Mouse (Mus musculus) ES-E14 (cell line): Measurements from ENCODE around the gene Timm8b.

ENCODE experiments used
- ZC3H11A ChIP-seq: IDR thresholded peaks from 2 replicates; pipeline ENCODE4 v1.6.1; 2012; ENCODE audit warnings: low read depth, mild to moderate bottlenecking, inconsistent platforms, low read length, borderline replicate concordance
- ZNF384 ChIP-seq: IDR thresholded peaks from 2 replicates; pipeline ENCODE4 v1.6.1; 2012; ENCODE audit warnings: low read depth, low read length, inconsistent platforms

DNA sequence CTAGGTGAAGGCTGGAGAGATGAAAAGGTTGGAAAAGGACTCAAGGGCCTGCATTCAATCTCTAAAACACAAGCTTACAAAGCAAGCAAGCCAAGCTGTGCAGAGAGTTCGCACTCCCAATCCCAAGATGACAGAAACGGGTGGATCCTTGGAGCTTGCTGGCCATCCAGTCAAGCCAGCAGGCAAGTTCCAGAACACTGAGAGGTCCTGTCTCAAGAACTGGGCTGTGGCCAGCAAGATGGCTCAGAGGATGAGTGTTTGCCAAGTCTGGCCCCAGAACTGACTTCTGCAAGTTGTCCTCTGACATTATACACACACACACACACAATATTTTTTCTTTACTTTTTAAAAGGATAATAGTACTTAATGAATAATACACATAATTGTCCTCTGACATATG is 35.8 kb upstream of the Timm8b start:
- TF ChIP-seq ZNF384 (no peak), ZC3H11A (no peak)
